Mouse (Mus musculus) hindbrain, embryonic 14.5 days (tissue): ENCODE data around the gene Itgb3. TPM values are rescaled to one million over a fixed set of nuclear protein-coding genes. Genes with fewer than 3 reads are reported as not detected.

ENCODE experiments used
- ATAC-seq: fragments of 200-750 bp; cut with Nextera tagmentation; 2 replicates; pipeline ENCODE4 v1.8.0; 2017; ENCODE audit warnings: moderate number of reproducible peaks, mild to moderate bottlenecking, moderate TSS enrichment, moderate library complexity; ENCODE audit not compliant: low FRiP score
- DNase-seq: peaks from one replicate; pipeline ENCODE4 v3.0.0-alpha.2; 2015; ENCODE audit warnings: low spot score
- H3K27ac ChIP-seq: fragments of 300-500 bp; sonication (generic); 2 replicates; pipeline ENCODE4 v1.5.1; 2014; ENCODE audit warnings: mild to moderate bottlenecking, moderate library complexity
- H3K27me3 ChIP-seq: fragments of 300-500 bp; sonication (generic); 2 replicates; pipeline ENCODE4 v1.6.1; 2014; ENCODE audit warnings: mild to moderate bottlenecking, low read length, mixed read lengths; ENCODE audit not compliant: control insufficient read depth, insufficient read depth
- H3K36me3 ChIP-seq: fragments of 300-500 bp; sonication (generic); replicated peaks from 2 replicates; pipeline ENCODE4 v1.6.1; 2014; ENCODE audit not compliant: control insufficient read depth, insufficient read depth
- H3K4me1 ChIP-seq: fragments of 300-500 bp; sonication (generic); replicated peaks from 2 replicates; pipeline ENCODE4 v1.6.1; 2014; ENCODE audit warnings: antibody characterized with exemption, low read length, mixed read lengths; ENCODE audit not compliant: control insufficient read depth, insufficient read depth
- H3K4me2 ChIP-seq: fragments of 300-500 bp; sonication (generic); replicated peaks from 2 replicates; pipeline ENCODE4 v1.6.1; 2014; ENCODE audit warnings: mild to moderate bottlenecking, moderate library complexity
- H3K4me3 ChIP-seq: fragments of 300-500 bp; sonication (generic); replicated peaks from 2 replicates; pipeline ENCODE4 v1.5.1; 2014; ENCODE audit warnings: mild to moderate bottlenecking, low read length
- H3K9ac ChIP-seq: fragments of 300-500 bp; sonication (generic); 2 replicates; pipeline ENCODE4 v1.6.1; 2014
- H3K9me3 ChIP-seq: fragments of 300-500 bp; sonication (generic); 2 replicates; pipeline ENCODE4 v1.6.1; 2016; ENCODE audit warnings: low read length; ENCODE audit not compliant: control insufficient read depth
- WGBS: fragments of 180-500 bp; shearing (Covaris S2); extraction: QIAGEN DNeasy Blood & Tissue Kit; methylation state at CpG from one replicate; pipeline ENCODE4 v1.1.7; 2014; 5-methylcytosine and 5-hydroxymethylcytosine counted together
- polyA plus RNA-seq: library from polyadenylated mRNA; unstranded; fragments of >200 nt; fragmentation: Nextera tagmentation; extraction: Ambion mirVana; gene quantifications from 2 replicates; pipeline ENCODE4 v1.2.1, GENCODE M21; 2014

The Itgb3 gene
- polyA plus RNA-seq, 1 experiment from 2014 or later, result 0.43 TPM

GRCm38 (mm10) chr11:104590148-104590547 is 17.7 kb upstream of the Itgb3 start:
- WGBS, result 2% methylated on average over 8 of the region's 8 CpGs
- DNase-seq (peak; percentile 92), ATAC-seq (0 out of 2 replicates have a peak, but pooled peaks have one; percentile 69)
- no peaks in the 10 kb centered on the region for H3K36me3 ChIP-seq
- H3K27ac ChIP-seq, result no peak overlapping the region
- no peaks in the 10 kb centered on the region for H3K4me1 ChIP-seq
- peaks cover 14% of the 10 kb centered on the region; the same call in 1 of the 2 replicates for H3K9me3 ChIP-seq
- H3K4me2 ChIP-seq, result no peak overlapping the region
- H3K27me3 ChIP-seq, result no peaks in the 10 kb centered on the region
- no peak overlapping the region for H3K4me3 ChIP-seq
- H3K9ac ChIP-seq, result no peak overlapping the region

GRCm38 (mm10) chr11:104592066-104592835 is 15.5 kb upstream of the Itgb3 start:
- Histone ChIP-seq H3K27ac (no peak overlapping the region), H3K27me3 (no peaks in the 10 kb centered on the region), H3K4me3 (no peak overlapping the region), H3K9ac (no peak overlapping the region), H3K9me3 (peaks cover 14% of the 10 kb centered on the region; the same call in 1 of the 2 replicates), H3K4me2 (no peak overlapping the region), H3K4me1 (no peaks in the 10 kb centered on the region), H3K36me3 (no peaks in the 10 kb centered on the region)
- DNase-seq, result no peak
- no peak for ATAC-seq
- 80% methylated on average over 13 of the region's 13 CpGs for WGBS

GRCm38 (mm10) chr11:104596365-104596764 is 11.4 kb upstream of the Itgb3 start:
- WGBS, result 80% methylated on average over 10 of the region's 10 CpGs
- Histone ChIP-seq H3K27me3 (no peaks in the 10 kb centered on the region), H3K9me3 (no peaks in the 10 kb centered on the region), H3K36me3 (no peaks in the 10 kb centered on the region), H3K27ac (no peak overlapping the region), H3K4me2 (no peak overlapping the region), H3K4me3 (no peak overlapping the region), H3K9ac (no peak overlapping the region), H3K4me1 (no peaks in the 10 kb centered on the region)
- ATAC-seq (no peak), DNase-seq (no peak)

- no peak for DNase-seq
- no peak for ATAC-seq
- H3K9me3 ChIP-seq, result no peaks in the 10 kb centered on the region
- 89% methylated on average over 13 of the region's 13 CpGs for WGBS
- H3K27me3 ChIP-seq, result no peaks in the 10 kb centered on the region
- H3K4me2 ChIP-seq, result no peak overlapping the region
- no peak overlapping the region for H3K27ac ChIP-seq
- H3K36me3 ChIP-seq, result no peaks in the 10 kb centered on the region
- H3K9ac ChIP-seq, result no peak overlapping the region
- H3K4me3 ChIP-seq, result no peak overlapping the region
- H3K4me1 ChIP-seq, result no peaks in the 10 kb centered on the region
Observed at GRCm38 (mm10) chr11:104599265-104599945, 8.4 kb upstream of the Itgb3 start.

GRCm38 (mm10) chr11:104600675-104601074 is 7.1 kb upstream of the Itgb3 start:
- Histone ChIP-seq H3K36me3 (no peaks in the 10 kb centered on the region), H3K4me3 (no peak overlapping the region), H3K27me3 (no peaks in the 10 kb centered on the region), H3K9ac (no peak overlapping the region), H3K4me1 (no peaks in the 10 kb centered on the region), H3K9me3 (no peaks in the 10 kb centered on the region), H3K4me2 (no peak overlapping the region), H3K27ac (no peak overlapping the region)
- DNase-seq (no peak), ATAC-seq (no peak)
- 39% methylated on average over 4 of the region's 4 CpGs for WGBS

- Histone ChIP-seq H3K9ac (no peak overlapping the region), H3K27ac (no peak overlapping the region), H3K4me3 (no peak overlapping the region), H3K9me3 (no peaks in the 10 kb centered on the region), H3K27me3 (peaks cover 20% of the 10 kb centered on the region), H3K4me1 (peaks cover 5% of the 10 kb centered on the region; the same call in 1 of the 2 replicates), H3K4me2 (no peak overlapping the region), H3K36me3 (no peaks in the 10 kb centered on the region)
- ATAC-seq (no peak), DNase-seq (no peak)
- WGBS, result 50% methylated on average over 6 of the region's 6 CpGs
Observed at GRCm38 (mm10) chr11:104604192-104604591, 3.6 kb upstream of the Itgb3 start.

- Histone ChIP-seq H3K9me3 (no peaks in the 10 kb centered on the region), H3K4me2 (peak overlapping the region; percentile 94), H3K27me3 (peaks cover 25% of the 10 kb centered on the region), H3K27ac (no peak overlapping the region), H3K36me3 (no peaks in the 10 kb centered on the region), H3K4me3 (peak overlapping the region; percentile 53), H3K4me1 (peaks cover 5% of the 10 kb centered on the region; the same call in 1 of the 2 replicates), H3K9ac (peak overlapping the region; percentile 69)
- DNase-seq (no peak), ATAC-seq (peak; percentile 70)
- 4% methylated on average over 18 of the region's 23 CpGs for WGBS
Observed at GRCm38 (mm10) chr11:104608249-104608920, 585 bp downstream of the Itgb3 start.

GRCm38 (mm10) chr11:104609033-104609684 is 1.4 kb downstream of the Itgb3 start:
- no peak for ATAC-seq
- no peaks in the 10 kb centered on the region for H3K9me3 ChIP-seq
- WGBS, result 70% methylated on average over 6 of the region's 6 CpGs
- 0 out of 2 replicates have a peak overlapping the region, but pooled peaks have one; percentile 94 for H3K4me2 ChIP-seq
- H3K36me3 ChIP-seq, result no peaks in the 10 kb centered on the region
- H3K27me3 ChIP-seq, result peaks cover 25% of the 10 kb centered on the region
- H3K9ac ChIP-seq, result no peak overlapping the region
- peaks cover 5% of the 10 kb centered on the region; the same call in 1 of the 2 replicates for H3K4me1 ChIP-seq
- H3K4me3 ChIP-seq, result no peak overlapping the region
- no peak for DNase-seq
- no peak overlapping the region for H3K27ac ChIP-seq

- no peak overlapping the region for H3K9ac ChIP-seq
- 60% methylated on average over 4 of the region's 4 CpGs for WGBS
- H3K4me1 ChIP-seq, result peaks cover 5% of the 10 kb centered on the region; the same call in 1 of the 2 replicates
- ATAC-seq, result no peak
- no peak for DNase-seq
- no peaks in the 10 kb centered on the region for H3K9me3 ChIP-seq
- peaks cover 25% of the 10 kb centered on the region for H3K27me3 ChIP-seq
- H3K4me3 ChIP-seq, result no peak overlapping the region
- no peaks in the 10 kb centered on the region for H3K36me3 ChIP-seq
- H3K4me2 ChIP-seq, result no peak overlapping the region
- H3K27ac ChIP-seq, result no peak overlapping the region
Observed at GRCm38 (mm10) chr11:104609733-104610132, 1.9 kb downstream of the Itgb3 start.
